ENCODE assay signal across 8 mouse cellular contexts in genomic region chr19:5294972-5295735, GRCm38 (mm10). TPM values are rescaled to one million over a fixed set of nuclear protein-coding genes. Genes with fewer than 3 reads are reported as not detected.
DNase-seq lines count a peak whose midpoint lies in the region; ATAC-seq lines count a peak whose summit lies in the region.

Sf3b2 (minus strand) TSS chr19:5295455.

- no peaks in the 10 kb centered on the region for H3K27me3 ChIP-seq in hindbrain, embryonic 12.5 days

- peak within 1 kb of the TSS; percentile 83 for H3K9ac ChIP-seq in hindbrain, embryonic 12.5 days

- H3K4me3 ChIP-seq in hindbrain, embryonic 12.5 days, result peak within 1 kb of the TSS; percentile 92

- peak; percentile 100 for DNase-seq in NIH3T3 (ENCODE audit: low read depth)
- DNase-seq in cerebellum, postnatal 10 days, result peak; percentile 100
- DNase-seq in frontal cortex, postnatal 10 days (ENCODE audit: low spot score in 2 of 2), result peak; percentile 98
- DNase-seq in layer of hippocampus, postnatal 14 days (ENCODE audit: low spot score in 2 of 2), result peak; percentile 99 to 100
- DNase-seq in lung, postnatal 14 days, result peak; percentile 99
- peak; percentile 99 for DNase-seq in retina, adult 2 months (ENCODE audit: low read depth, low spot score)
- peak; percentile 92 to 97 for DNase-seq in thymus, postnatal 36 days

- ATAC-seq in hindbrain, embryonic 12.5 days (ENCODE audit: low FRiP score), result peak; percentile 93

- WGBS in hindbrain, embryonic 12.5 days, result under 1% methylated on average over 46 of the region's 46 CpGs

- no peaks in the 10 kb centered on the region for H3K9me3 ChIP-seq in hindbrain, embryonic 12.5 days (replicated peaks)

- peak within 1 kb of the TSS; percentile 86 for H3K4me2 ChIP-seq in hindbrain, embryonic 12.5 days (replicated peaks)

- peak within 1 kb of the TSS; percentile 88 for H3K27ac ChIP-seq in hindbrain, embryonic 12.5 days

- peaks cover 32% of the 10 kb centered on the region for H3K36me3 ChIP-seq in hindbrain, embryonic 12.5 days

- peaks cover 32% of the 10 kb centered on the region for H3K4me1 ChIP-seq in hindbrain, embryonic 12.5 days

RNA-seq across cellular contexts. Expression of gene Sf3b2, which starts in this region (rescaled TPM):
- 363 and 385 TPM in 2 replicates for polyA plus RNA-seq in hindbrain, embryonic 12.5 days (2016; fragmentation: Nextera tagmentation; extraction: Ambion mirVana)
- 100 to 1,000 TPM; 195 to 199 TPM for total RNA-seq in layer of hippocampus, postnatal 14 days (2021)

Comparison
In these comparisons a context has a peak if more than half of its experiments do, and no peak if none do; other contexts are left out.
1. Peak in every context shown above with its lines: DNase-seq, ATAC-seq, H3K4me3 ChIP-seq and H3K27ac ChIP-seq.